Mouse (Mus musculus): ENCODE measurements around the gene Elovl1.

DNA sequence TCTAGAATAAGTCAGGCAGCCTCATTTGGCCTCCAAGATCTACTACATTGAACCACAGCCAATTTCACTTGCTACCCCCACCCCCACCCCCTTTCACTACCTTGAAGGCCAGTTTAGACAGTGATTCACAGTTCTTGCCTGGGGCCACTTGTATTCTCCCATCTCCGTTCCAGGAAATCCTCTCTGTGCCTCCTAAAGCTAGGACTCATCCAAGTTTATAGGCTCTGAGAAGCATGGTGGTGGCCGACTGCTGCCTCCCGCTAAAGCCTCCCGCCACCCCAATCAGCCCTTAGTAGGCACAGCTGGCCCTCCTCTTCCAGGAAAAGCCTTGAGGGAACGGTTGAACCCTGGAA, 502 bp upstream of the Elovl1 start:
- no peak for TF ChIP-seq CTCF (IDR thresholded peaks at IDR 0.05; ENCODE audit: control insufficient read depth, insufficient read depth, insufficient replicate concordance, low read depth, low read length)
- no peak for TF ChIP-seq POLR2A (IDR thresholded peaks at IDR 0.05; ENCODE audit: control insufficient read depth, low read depth, low read length)

All from testis, adult 2 months (tissue).